Mouse (Mus musculus) heart, postnatal 0 days (tissue): ENCODE data around the gene Mrpl53.

Experiments
- CTCF ChIP-seq: IDR thresholded peaks from 2 replicates; pipeline ENCODE4 v1.5.1; 2016; ENCODE audit warnings: antibody characterized with exemption, control low read depth, low read depth
- EP300 ChIP-seq: IDR thresholded peaks from 2 replicates; pipeline ENCODE4 v1.6.1; 2016; ENCODE audit warnings: antibody characterized with exemption, low read depth

GRCm38 (mm10) chr6:83145209-83145608, 36.4 kb downstream of the Mrpl53 start:
- TF ChIP-seq CTCF (no peak), EP300 (no peak)
